Mouse (Mus musculus) left cerebral cortex, postnatal 14 days (tissue): Measurements from ENCODE around the gene Folr2. TPM values are rescaled to one million over a fixed set of nuclear protein-coding genes. Genes with fewer than 3 reads are reported as not detected.

Experiments
- DNase-seq, 2 experiments: peaks; one replicate each; pipeline ENCODE4 v3.0.0; 2021 to 2022; ENCODE audit warnings: low spot score in 2 of 2, mixed read lengths in 1 of 2
- intact Hi-C: fragments of 180-260 bp; cut with DNase I; formaldehyde crosslinking; loops from one replicate; pipeline ENCODE4 v1.15.1; 2025
- long read RNA-seq, 2 experiments: library from polyadenylated mRNA; stranded (forward); transcript quantifications; one replicate each; pipeline ENCODE4 v2.0.0; 2021
- total RNA-seq, 2 experiments: library from RNA; stranded (reverse); gene quantifications; 2 replicates each; pipeline ENCODE4 v1.2.3; 2021

The Folr2 gene
- under 1 TPM; 0.76 to 0.83 TPM for total RNA-seq
- long read RNA-seq, experiment 1: 0 reads
- long read RNA-seq, experiment 2: 0 reads

GRCm38 (mm10) chr7:101857094-101857493 lies at the start of gene Folr2:
Gene Folr2 (minus strand): TSS chr7:101857194.
- intact Hi-C loops: no loop called here
- no peak for DNase-seq

GRCm38 (mm10) chr7:101906696-101907095 lies 49.7 kb upstream of the Folr2 start:
- no peak for DNase-seq
- intact Hi-C loops: no loop called here

- DNase-seq: no peak
- intact Hi-C loops: no loop called here
Observed at GRCm38 (mm10) chr7:101906287-101906681, 49.3 kb upstream of the Folr2 start, which contains the start of gene Tomt. Gene Tomt (minus strand): TSS chr7:101906359.

- intact Hi-C loops: no loop called here
- DNase-seq: peak; percentile 100
Observed at GRCm38 (mm10) chr7:101905561-101906286, 48.7 kb upstream of the Folr2 start, which contains the start of gene Lamtor1. Gene Lamtor1 (plus strand): TSS chr7:101905904.

GRCm38 (mm10) chr7:101902846-101903245 lies 45.9 kb upstream of the Folr2 start:
- no peak for DNase-seq
- intact Hi-C loops: no loop called here

GRCm38 (mm10) chr7:101901969-101902368 lies 45.0 kb upstream of the Folr2 start:
- no peak for DNase-seq
- intact Hi-C loops: no loop called here

- DNase-seq: no peak
- intact Hi-C loops: no loop called here
Observed at GRCm38 (mm10) chr7:101900331-101901097, 43.5 kb upstream of the Folr2 start.

- peak; percentile 98 to 99 for DNase-seq
- intact Hi-C loops: loop anchor here (5.0 kb wide), 1 partner anchor 229 kb away; no protein-coding TSS in a partner anchor
Observed at GRCm38 (mm10) chr7:101896104-101897066, 39.4 kb upstream of the Folr2 start.

- intact Hi-C loops: loop anchor here (5.0 kb wide), 1 partner anchor 228 kb away; no protein-coding TSS in a partner anchor
- no peak for DNase-seq
Observed at GRCm38 (mm10) chr7:101895695-101896094, 38.7 kb upstream of the Folr2 start.

- no peak for DNase-seq
- intact Hi-C loops: no loop called here
Observed at GRCm38 (mm10) chr7:101888460-101888859, 31.5 kb upstream of the Folr2 start.

GRCm38 (mm10) chr7:101886274-101886673 lies 29.3 kb upstream of the Folr2 start:
- no peak for DNase-seq

GRCm38 (mm10) chr7:101884160-101884559 lies 27.2 kb upstream of the Folr2 start:
- intact Hi-C loops: no loop called here
- DNase-seq: no peak

More at GRCm38 (mm10) chr7:101886274-101886673, 29.3 kb upstream of the Folr2 start:
- intact Hi-C loops: no loop called here

- no peak for DNase-seq
- intact Hi-C loops: no loop called here
Observed at GRCm38 (mm10) chr7:101882413-101883154, 25.6 kb upstream of the Folr2 start.

GRCm38 (mm10) chr7:101880855-101881254 lies 23.9 kb upstream of the Folr2 start:
- intact Hi-C loops: no loop called here
- DNase-seq: no peak

GRCm38 (mm10) chr7:101875978-101876377 lies 19.0 kb upstream of the Folr2 start:
- intact Hi-C loops: no loop called here
- DNase-seq: no peak

GRCm38 (mm10) chr7:101871296-101871695 lies 14.3 kb upstream of the Folr2 start:
- DNase-seq: no peak
- intact Hi-C loops: no loop called here

GRCm38 (mm10) chr7:101870629-101871028 lies 13.6 kb upstream of the Folr2 start, which contains the start of gene Folr1:
Gene Folr1 (minus strand): TSS chr7:101870788.
- intact Hi-C loops: no loop called here
- no peak for DNase-seq

GRCm38 (mm10) chr7:101869163-101869500 lies 12.1 kb upstream of the Folr2 start:
- intact Hi-C loops: no loop called here
- DNase-seq: no peak
